Mouse (Mus musculus): ENCODE measurements around the gene Olfr446.

The Olfr446 gene

DNA sequence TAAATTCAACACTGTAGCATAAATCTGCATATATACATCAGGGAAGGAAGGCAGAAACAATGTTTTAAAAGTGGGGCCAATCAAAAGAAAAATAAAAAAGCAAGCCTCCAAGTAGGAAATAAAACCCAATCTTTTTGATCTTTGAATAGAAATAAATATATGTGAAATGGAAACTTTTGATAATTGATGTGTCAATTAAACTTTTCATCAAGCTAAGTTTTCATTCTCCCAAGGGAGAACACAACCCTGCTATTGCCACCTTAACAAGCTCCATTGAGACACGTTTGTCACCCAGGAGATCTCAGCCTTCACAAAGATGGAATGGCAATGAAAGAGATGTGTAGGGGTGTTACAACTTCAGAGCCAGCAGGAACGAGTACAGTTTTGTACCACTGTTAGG, at the start of gene Olfr446:
Gene Olfr446 (plus strand): TSS at position 301 of the 400 bp plus-strand sequence.
- 62% methylated on average over 2 of the region's 2 CpGs for WGBS

DNA sequence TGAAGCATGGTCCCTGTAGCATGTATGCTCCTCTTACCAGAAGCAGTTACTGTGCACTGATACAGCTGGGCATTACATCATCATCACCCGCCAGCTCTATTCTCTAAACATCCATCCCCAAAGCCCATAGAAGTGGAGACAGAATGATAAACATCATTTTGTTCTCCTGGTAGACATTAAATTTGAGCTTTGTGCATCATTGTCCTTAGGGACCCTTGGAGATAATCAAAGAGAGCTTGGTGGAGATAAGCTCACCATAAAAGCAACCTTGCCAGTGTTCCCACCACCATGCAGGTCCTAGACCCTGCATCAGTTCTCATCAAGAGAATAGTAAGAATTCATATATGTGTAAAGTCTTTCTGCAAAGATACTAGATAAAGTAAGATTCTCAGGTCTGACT, 31.0 kb upstream of the Olfr446 start, which contains the start of gene Olfr448:
Gene Olfr448 (plus strand): TSS at position 301 of the 400 bp plus-strand sequence.
- WGBS: 93% methylated on average over 1 of the region's 1 CpGs

DNA sequence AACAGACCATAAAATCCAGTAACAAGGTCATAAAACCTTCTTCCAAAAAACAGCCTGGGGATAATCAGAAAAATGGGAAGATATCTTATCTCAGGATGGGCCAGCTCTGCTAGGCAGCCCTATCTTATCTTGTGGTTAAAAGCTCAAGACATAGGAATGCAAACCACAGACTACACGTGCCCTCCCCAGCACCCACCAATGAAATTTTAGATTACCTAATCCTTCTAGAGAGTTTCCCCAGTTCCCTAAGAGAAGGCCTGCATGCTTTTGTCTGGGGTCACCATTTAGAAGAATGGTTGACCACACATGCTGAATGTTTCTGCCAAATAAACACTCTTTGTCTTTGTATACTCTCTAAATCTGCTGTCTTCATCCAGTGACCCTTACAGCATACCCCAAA, 20.8 kb upstream of the Olfr446 start:
- WGBS: 38% methylated on average over 1 of the region's 1 CpGs

DNA sequence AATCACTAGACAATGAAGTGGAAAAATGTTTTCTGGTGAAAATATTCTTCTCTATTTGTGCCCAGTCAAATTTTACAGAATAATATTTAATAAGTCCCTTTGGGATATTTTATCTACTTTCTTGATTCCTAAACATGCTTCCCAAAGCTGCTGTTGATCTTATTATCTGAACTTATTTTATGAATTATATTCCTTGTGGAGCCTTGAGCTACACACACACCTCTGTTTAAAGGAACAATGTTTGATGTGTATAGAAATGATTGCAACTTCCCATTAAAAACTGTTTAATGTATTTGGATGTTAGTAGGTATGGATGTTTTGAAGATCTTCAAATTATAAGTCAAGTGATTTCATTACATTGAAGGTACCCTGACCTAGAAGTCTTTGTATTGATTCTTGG, 12.6 kb upstream of the Olfr446 start, which contains the start of gene Olfr447:
Gene Olfr447 (plus strand): TSS at position 301 of the 400 bp plus-strand sequence.

DNA sequence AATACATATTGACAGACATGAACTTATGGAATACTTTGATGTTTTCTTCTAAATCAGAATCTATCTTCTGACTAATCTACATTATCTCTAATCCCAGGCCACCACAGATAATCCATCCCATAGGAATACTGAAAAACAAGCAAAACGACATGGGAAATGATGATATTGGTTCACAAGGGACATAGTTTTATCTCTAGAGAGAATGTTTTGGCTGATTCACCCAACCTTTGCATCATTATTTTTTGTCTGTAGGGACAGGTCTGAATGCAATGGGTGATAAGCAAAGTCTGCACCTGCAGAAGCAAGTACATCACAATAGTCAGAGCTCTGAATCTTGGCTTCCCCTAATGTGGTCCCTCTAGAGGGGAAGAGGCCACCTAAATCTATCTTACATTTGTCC, 27.6 kb downstream of the Olfr446 start, which contains the start of gene Olfr444:
Gene Olfr444 (plus strand): TSS at position 301 of the 400 bp plus-strand sequence.
- WGBS: 76% methylated on average over 1 of the region's 1 CpGs

All from cerebral cortex, adult 2 months (tissue).